Mouse (Mus musculus) forebrain, postnatal 0 days (tissue): ENCODE data around the gene Daam1. TPM values are rescaled to one million over a fixed set of nuclear protein-coding genes. Genes with fewer than 3 reads are reported as not detected.
A peak's percentile ranks its signal among the peaks of the same experiment; 100 is the strongest.

Experiments used
- ATAC-seq: fragments of 200-750 bp; cut with Nextera tagmentation; 2 replicates; pipeline ENCODE4 v1.8.0; 2017; ENCODE audit warnings: mild to moderate bottlenecking, moderate library complexity
- DNase-seq: peaks from one replicate; pipeline ENCODE4 v3.0.0-alpha.2; 2015
- H3K27ac ChIP-seq: fragments of 300-500 bp; sonication (generic); 2 replicates; pipeline ENCODE4 v1.5.1; 2014; ENCODE audit warnings: low read depth, mild to moderate bottlenecking, antibody characterized with exemption, low read length, moderate library complexity, mixed read lengths
- H3K27me3 ChIP-seq: fragments of 300-500 bp; sonication (generic); 2 replicates; pipeline ENCODE4 v1.6.1; 2014; ENCODE audit warnings: mild to moderate bottlenecking, low read length, mixed read lengths; ENCODE audit not compliant: insufficient read depth
- H3K36me3 ChIP-seq: fragments of 300-500 bp; sonication (generic); 2 replicates; pipeline ENCODE4 v1.6.1; 2014; ENCODE audit warnings: mild to moderate bottlenecking, moderate library complexity; ENCODE audit not compliant: insufficient read depth
- H3K4me1 ChIP-seq: fragments of 300-500 bp; sonication (generic); 2 replicates; pipeline ENCODE4 v1.6.1; 2014; ENCODE audit warnings: antibody characterized with exemption; ENCODE audit not compliant: insufficient read depth
- H3K4me2 ChIP-seq: fragments of 300-500 bp; sonication (generic); 2 replicates; pipeline ENCODE4 v1.6.1; 2014; ENCODE audit warnings: low read depth, mild to moderate bottlenecking, moderate library complexity
- H3K4me3 ChIP-seq: fragments of 300-500 bp; sonication (generic); 2 replicates; pipeline ENCODE4 v1.5.1; 2014; ENCODE audit warnings: low read depth, low read length, mixed read lengths
- H3K9ac ChIP-seq: fragments of 300-500 bp; sonication (generic); 2 replicates; pipeline ENCODE4 v1.6.1; 2014; ENCODE audit warnings: mild to moderate bottlenecking
- H3K9me3 ChIP-seq: fragments of 300-500 bp; sonication (generic); 2 replicates; pipeline ENCODE4 v1.6.1; 2016; ENCODE audit warnings: low read length
- CTCF ChIP-seq: sonication (generic); IDR thresholded peaks from 2 replicates; pipeline ENCODE4 v1.5.1; 2016; ENCODE audit warnings: antibody characterized with exemption, control low read depth, low read depth
- WGBS: fragments of 180-500 bp; shearing (Covaris S2); extraction: QIAGEN DNeasy Blood & Tissue Kit; methylation state at CpG from one replicate; pipeline ENCODE4 v1.1.7; 2014; 5-methylcytosine and 5-hydroxymethylcytosine counted together
- polyA plus RNA-seq: library from polyadenylated mRNA; unstranded; fragments of >200 nt; fragmentation: Nextera tagmentation; extraction: Ambion mirVana; gene quantifications from 2 replicates; pipeline ENCODE4 v1.2.1, GENCODE M21; 2015
- total RNA-seq: library from RNA; depleted of rRNA; stranded (reverse); fragments of >200 nt; gene quantifications from 2 replicates; pipeline ENCODE4 v1.2.3, GENCODE M21; 2014

The Daam1 gene
- total and polyA plus RNA-seq, 2 experiments from 2014 or later, result 25.2 to 93.6 TPM

- H3K9ac ChIP-seq, result no peak overlapping the region
- no peak overlapping the region for H3K4me2 ChIP-seq
- TF ChIP-seq CTCF, result no peak
- 70% methylated on average over 13 of the region's 13 CpGs for WGBS
- H3K36me3 ChIP-seq, result peaks cover 6% of the 10 kb centered on the region; the same call in 1 of the 2 replicates
- H3K27ac ChIP-seq, result peak overlapping the region; percentile 9
- H3K27me3 ChIP-seq, result no peaks in the 10 kb centered on the region
- no peak for ATAC-seq
- H3K4me1 ChIP-seq, result 0 out of 2 replicates have a peak, but pooled peaks cover 2% of the 10 kb centered on the region
- no peaks in the 10 kb centered on the region for H3K9me3 ChIP-seq
- H3K4me3 ChIP-seq, result no peak overlapping the region
- DNase-seq, result no peak
Measured at GRCm38 (mm10) chr12:71905640-71906320, 74.9 kb downstream of the Daam1 start.

GRCm38 (mm10) chr12:71906582-71907267 is 75.8 kb downstream of the Daam1 start:
- no peak for DNase-seq
- H3K4me3 ChIP-seq, result no peak overlapping the region
- H3K36me3 ChIP-seq, result peaks cover 6% of the 10 kb centered on the region; the same call in 1 of the 2 replicates
- no peak for TF ChIP-seq CTCF
- no peak overlapping the region for H3K9ac ChIP-seq
- no peak overlapping the region for H3K4me2 ChIP-seq
- no peaks in the 10 kb centered on the region for H3K27me3 ChIP-seq
- H3K9me3 ChIP-seq, result no peaks in the 10 kb centered on the region
- no peak overlapping the region for H3K27ac ChIP-seq
- peak; percentile 60 for ATAC-seq
- H3K4me1 ChIP-seq, result 0 out of 2 replicates have a peak, but pooled peaks cover 2% of the 10 kb centered on the region
- 71% methylated on average over 12 of the region's 12 CpGs for WGBS

- ATAC-seq (no peak), DNase-seq (no peak)
- H3K27me3 ChIP-seq, result no peaks in the 10 kb centered on the region
- no peaks in the 10 kb centered on the region for H3K9me3 ChIP-seq
- H3K36me3 ChIP-seq, result no peaks in the 10 kb centered on the region
- TF ChIP-seq CTCF, result no peak
- H3K4me1 ChIP-seq, result 0 out of 2 replicates have a peak, but pooled peaks cover 6% of the 10 kb centered on the region
- H3K9ac ChIP-seq, result no peak overlapping the region
- no peak overlapping the region for H3K4me3 ChIP-seq
- H3K4me2 ChIP-seq, result no peak overlapping the region
- H3K27ac ChIP-seq, result no peak overlapping the region
- WGBS, result 84% methylated on average over 5 of the region's 5 CpGs
Measured at GRCm38 (mm10) chr12:71908984-71909383, 78.1 kb downstream of the Daam1 start.

GRCm38 (mm10) chr12:71910246-71910645 is 79.4 kb downstream of the Daam1 start:
- WGBS, result 48% methylated on average over 7 of the region's 7 CpGs
- DNase-seq (no peak), ATAC-seq (no peak)
- Histone ChIP-seq H3K4me1 (0 out of 2 replicates have a peak, but pooled peaks cover 6% of the 10 kb centered on the region), H3K4me2 (no peak overlapping the region), H3K4me3 (no peak overlapping the region), H3K9me3 (no peaks in the 10 kb centered on the region), H3K9ac (no peak overlapping the region), H3K27me3 (no peaks in the 10 kb centered on the region), H3K36me3 (no peaks in the 10 kb centered on the region), H3K27ac (no peak overlapping the region)
- TF ChIP-seq CTCF, result no peak

- Histone ChIP-seq H3K9ac (no peak overlapping the region), H3K36me3 (peaks cover 16% of the 10 kb centered on the region), H3K27ac (0 out of 2 replicates have a peak overlapping the region, but pooled peaks have one; percentile 15), H3K4me1 (0 out of 2 replicates have a peak, but pooled peaks cover 4% of the 10 kb centered on the region), H3K4me2 (no peak overlapping the region), H3K4me3 (no peak overlapping the region), H3K9me3 (no peaks in the 10 kb centered on the region), H3K27me3 (no peaks in the 10 kb centered on the region)
- peak; percentile 18; the same call in 1 of the 2 replicates for ATAC-seq
- 46% methylated on average over 1 of the region's 1 CpGs for WGBS
- TF ChIP-seq CTCF, result no peak
- DNase-seq, result no peak
Measured at GRCm38 (mm10) chr12:71912262-71912661, 81.4 kb downstream of the Daam1 start.

GRCm38 (mm10) chr12:71919156-71919555 is 88.3 kb downstream of the Daam1 start:
- TF ChIP-seq CTCF, result no peak
- ATAC-seq (peak; percentile 61; the same call in 1 of the 2 replicates), DNase-seq (peak; percentile 35)

GRCm38 (mm10) chr12:71919962-71920361 is 89.1 kb downstream of the Daam1 start:
- no peak for TF ChIP-seq CTCF
- ATAC-seq (peak; percentile 27; the same call in 1 of the 2 replicates), DNase-seq (no peak)
- peaks cover 30% of the 10 kb centered on the region for H3K36me3 ChIP-seq
- no peak overlapping the region for H3K4me3 ChIP-seq
- peaks cover 3% of the 10 kb centered on the region; the same call in 1 of the 2 replicates for H3K4me1 ChIP-seq
- H3K9me3 ChIP-seq, result no peaks in the 10 kb centered on the region
- no peak overlapping the region for H3K9ac ChIP-seq
- WGBS, result 36% methylated on average over 3 of the region's 3 CpGs
- no peak overlapping the region for H3K27ac ChIP-seq
- H3K4me2 ChIP-seq, result no peak overlapping the region
- H3K27me3 ChIP-seq, result no peaks in the 10 kb centered on the region

More at GRCm38 (mm10) chr12:71919156-71919555, 88.3 kb downstream of the Daam1 start:
- Histone ChIP-seq H3K27ac (no peak overlapping the region), H3K9me3 (no peaks in the 10 kb centered on the region), H3K27me3 (no peaks in the 10 kb centered on the region), H3K9ac (no peak overlapping the region), H3K4me2 (no peak overlapping the region), H3K36me3 (peaks cover 30% of the 10 kb centered on the region), H3K4me1 (peaks cover 3% of the 10 kb centered on the region; the same call in 1 of the 2 replicates), H3K4me3 (no peak overlapping the region)
- 40% methylated on average over 4 of the region's 4 CpGs for WGBS
